Mouse (Mus musculus) retina, postnatal 1 day (tissue): ENCODE measurements around the gene Mbnl1.
"Not testable (repeated sequence)": the region's sequence is repeated elsewhere in the genome, so short reads cannot be mapped to it uniquely, and the experiment has no call there.

Source experiments
- DNase-seq: peaks from one replicate; pipeline ENCODE4 v3.0.0-alpha.2; 2012

The Mbnl1 gene

GRCm38 (mm10) chr3:60472681-60473177, at the start of gene Mbnl1:
Gene Mbnl1 (plus strand): TSS chr3:60472830.
- no peak for DNase-seq

- no peak for DNase-seq
These were observed 48.5 kb upstream of the Mbnl1 start for GRCm38 (mm10) chr3:60424148-60424547.

- DNase-seq, result no peak
These were observed 43.6 kb upstream of the Mbnl1 start for GRCm38 (mm10) chr3:60429049-60429448.

GRCm38 (mm10) chr3:60437254-60437653, 35.4 kb upstream of the Mbnl1 start:
- DNase-seq, result no peak

- DNase-seq, result no peak
These were observed 34.9 kb upstream of the Mbnl1 start for GRCm38 (mm10) chr3:60437678-60438232.

GRCm38 (mm10) chr3:60438715-60439114, 33.9 kb upstream of the Mbnl1 start:
- DNase-seq, result no peak

GRCm38 (mm10) chr3:60461828-60462521, 10.7 kb upstream of the Mbnl1 start:
- DNase-seq, result no peak

- DNase-seq, result not testable (repeated sequence)
These were observed 4.0 kb upstream of the Mbnl1 start for GRCm38 (mm10) chr3:60468667-60469066.

GRCm38 (mm10) chr3:60469170-60469805, 3.3 kb upstream of the Mbnl1 start:
- DNase-seq, result not testable (repeated sequence)

- DNase-seq, result no peak
These were observed 484 bp upstream of the Mbnl1 start for GRCm38 (mm10) chr3:60472011-60472680.

- DNase-seq, result no peak
These were observed 1.4 kb downstream of the Mbnl1 start for GRCm38 (mm10) chr3:60473861-60474653.

- DNase-seq, result no peak
These were observed 2.0 kb downstream of the Mbnl1 start for GRCm38 (mm10) chr3:60474654-60474972.

GRCm38 (mm10) chr3:60475055-60475454, 2.4 kb downstream of the Mbnl1 start:
- no peak for DNase-seq

GRCm38 (mm10) chr3:60476751-60477255, 4.2 kb downstream of the Mbnl1 start:
- DNase-seq, result no peak

GRCm38 (mm10) chr3:60478433-60478832, 5.8 kb downstream of the Mbnl1 start:
- DNase-seq, result no peak

GRCm38 (mm10) chr3:60480716-60481115, 8.1 kb downstream of the Mbnl1 start:
- no peak for DNase-seq

GRCm38 (mm10) chr3:60481740-60482399, 9.2 kb downstream of the Mbnl1 start:
- no peak for DNase-seq

GRCm38 (mm10) chr3:60483305-60483704, 10.7 kb downstream of the Mbnl1 start:
- DNase-seq, result no peak

- DNase-seq, result no peak
These were observed 13.5 kb downstream of the Mbnl1 start for GRCm38 (mm10) chr3:60485987-60486712.

- no peak for DNase-seq
These were observed 14.1 kb downstream of the Mbnl1 start for GRCm38 (mm10) chr3:60486713-60487170.

- no peak for DNase-seq
These were observed 16.9 kb downstream of the Mbnl1 start for GRCm38 (mm10) chr3:60489509-60489908.
